Mouse (Mus musculus) small intestine, adult 2 months (tissue): ENCODE results near the gene Olfr561.

Experiments
- CTCF ChIP-seq: fragments of 200-500 bp; IDR thresholded peaks from 2 replicates; pipeline ENCODE4 v1.5.1; 2012; ENCODE audit warnings: low read depth, mild to moderate bottlenecking, control low read depth, inconsistent platforms, low read length, moderate library complexity, mixed read lengths; ENCODE audit not compliant: insufficient replicate concordance, insufficient read length; ENCODE audit errors: extremely low read depth
- POLR2A ChIP-seq: fragments of 200-500 bp; IDR thresholded peaks from 2 replicates; pipeline ENCODE4 v1.6.1; 2012; ENCODE audit warnings: low read depth, mild to moderate bottlenecking, control low read depth, inconsistent platforms, low read length, moderate library complexity

- TF ChIP-seq CTCF (no peak), POLR2A (no peak)
Observed at GRCm38 (mm10) chr7:102803180-102803579, 32.2 kb downstream of the Olfr561 start, which contains the start of gene Olfr564.
